Mouse (Mus musculus) urinary bladder, postnatal 4 days (tissue): ENCODE results near the gene Atrnl1.
A peak's percentile ranks its signal among the peaks of the same experiment; 100 is the strongest.

Experiments
- DNase-seq, 2 experiments: peaks; one replicate each; pipeline ENCODE4 v3.0.0; 2021 to 2022; ENCODE audit warnings: low spot score in 2 of 2

The Atrnl1 gene

DNA sequence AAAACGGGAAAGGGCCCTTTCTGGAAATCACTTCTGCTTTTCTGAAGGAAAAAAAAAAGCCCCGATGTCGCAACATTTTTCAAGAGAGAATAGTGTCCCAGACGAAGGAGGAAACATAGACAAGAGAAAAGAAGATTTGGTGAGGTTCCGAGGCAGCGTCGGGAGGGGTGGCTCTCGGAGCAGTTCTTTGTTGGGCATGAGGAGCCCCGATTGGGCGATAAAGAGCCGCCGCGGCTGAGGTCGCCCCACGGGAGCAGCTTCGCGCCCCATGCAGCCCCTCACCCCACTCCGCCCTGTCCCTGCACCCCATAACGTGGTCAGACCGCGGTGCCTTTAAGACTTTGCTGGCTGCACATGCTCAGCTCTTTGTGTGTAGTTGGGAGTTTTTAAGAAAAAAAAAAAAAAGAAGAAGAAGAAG, 767 bp upstream of the Atrnl1 start:
- DNase-seq = no peak

- peak in 1 of 2 experiments; percentile 63 for DNase-seq
These were observed 701 bp downstream of the Atrnl1 start for GRCm38 (mm10) chr19:57611291-57612178.

DNA sequence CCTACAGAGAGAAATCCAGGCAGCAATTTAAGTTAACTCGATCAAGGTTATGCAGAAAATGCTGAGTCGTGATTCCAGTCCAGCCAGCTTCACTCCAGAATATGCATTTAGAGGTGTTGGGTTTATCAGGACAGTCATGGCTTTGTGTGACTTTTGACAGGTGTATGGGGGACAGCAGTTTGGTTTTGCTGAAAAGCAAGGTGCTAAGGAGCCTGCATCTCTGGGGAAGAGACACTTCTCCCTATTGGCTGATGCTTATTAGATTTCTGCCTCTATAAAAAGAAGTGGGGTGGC, 1.3 kb downstream of the Atrnl1 start:
- no peak for DNase-seq

GRCm38 (mm10) chr19:57615972-57616621, 5.3 kb downstream of the Atrnl1 start:
- DNase-seq = no peak

GRCm38 (mm10) chr19:57619088-57619487, 8.3 kb downstream of the Atrnl1 start:
- no peak for DNase-seq

DNA sequence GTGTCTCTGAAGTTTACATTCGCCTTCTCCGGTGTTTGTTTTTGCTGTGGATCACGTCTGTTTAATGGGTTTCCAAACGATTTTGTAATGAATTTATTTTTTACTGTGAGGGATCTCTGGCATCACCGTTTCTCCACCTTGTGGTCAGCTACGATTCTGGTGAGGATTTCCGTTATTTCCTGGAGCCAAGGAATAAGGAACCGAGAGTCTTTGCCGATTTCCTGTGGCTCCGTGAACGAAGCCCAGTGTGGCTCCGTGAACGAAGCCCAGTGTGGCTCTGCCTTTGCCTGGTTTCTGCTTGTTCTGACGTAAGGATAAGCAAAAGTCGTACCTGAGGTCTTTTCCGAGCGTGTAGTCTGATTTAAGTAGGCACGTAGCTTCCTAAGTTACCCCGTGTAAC, 11.0 kb downstream of the Atrnl1 start:
- no peak for DNase-seq

- DNase-seq = no peak
These were observed 14.9 kb downstream of the Atrnl1 start for GRCm38 (mm10) chr19:57625738-57626137.

GRCm38 (mm10) chr19:57627251-57627650, 16.4 kb downstream of the Atrnl1 start:
- DNase-seq = no peak

DNA sequence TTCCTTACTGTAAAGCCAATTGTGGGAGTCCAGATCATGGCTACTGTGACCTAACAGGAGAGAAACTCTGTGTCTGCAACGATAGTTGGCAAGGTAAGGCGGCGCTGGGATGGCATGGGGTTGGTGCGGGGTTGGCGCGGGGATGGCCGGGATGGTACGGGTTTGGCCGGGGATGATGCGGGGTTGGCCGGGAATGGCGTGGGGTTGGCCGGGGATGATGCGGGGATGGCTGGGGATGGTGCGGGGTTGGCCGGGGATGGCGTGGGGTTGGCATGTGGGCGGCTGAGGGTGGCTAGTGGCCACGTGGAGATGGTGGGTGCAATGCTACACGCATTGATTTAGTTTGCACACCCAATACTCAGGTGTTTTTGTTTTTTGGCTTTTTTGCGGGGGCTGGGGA, 31.7 kb downstream of the Atrnl1 start:
- DNase-seq = no peak

GRCm38 (mm10) chr19:57642980-57643379, 32.1 kb downstream of the Atrnl1 start:
- DNase-seq = no peak

DNA sequence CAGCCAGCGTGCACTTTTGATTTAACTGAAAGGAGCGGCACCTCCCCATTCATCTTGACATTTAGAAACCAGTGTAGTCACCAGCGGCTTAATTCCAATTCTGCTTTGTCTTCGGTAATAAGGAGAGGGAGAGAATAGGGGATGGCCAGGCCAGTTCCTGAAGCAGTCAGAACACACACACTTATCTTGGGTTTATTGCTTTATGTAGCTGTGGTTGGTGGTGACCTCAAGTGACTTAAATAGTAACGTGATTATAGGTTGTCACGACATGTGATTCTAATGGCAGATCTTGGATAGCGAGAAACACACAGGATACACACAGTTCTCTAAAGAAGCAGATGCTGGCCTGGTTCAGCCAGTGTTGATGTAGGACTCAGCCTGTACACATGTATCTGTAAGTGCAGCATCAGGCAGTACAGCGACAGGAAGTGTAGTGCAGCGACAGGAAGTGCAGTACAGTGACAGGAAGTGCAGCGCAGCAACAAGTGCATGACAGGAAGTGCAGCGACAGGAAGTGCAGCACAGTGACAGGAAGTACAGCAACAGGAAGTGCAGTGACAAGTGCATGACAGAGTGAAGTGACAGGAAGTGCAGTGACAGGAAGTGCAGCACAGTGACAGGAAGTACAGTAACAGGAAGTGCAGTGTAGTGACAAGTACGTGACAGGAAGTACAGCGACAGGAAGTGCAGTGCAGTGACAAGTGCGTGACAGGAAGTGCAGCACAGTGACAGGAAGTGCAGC, 37.5 kb downstream of the Atrnl1 start:
- DNase-seq = no peak

GRCm38 (mm10) chr19:57648944-57649271, 38.1 kb downstream of the Atrnl1 start:
- no peak for DNase-seq

- DNase-seq = no peak
These were observed 44.2 kb downstream of the Atrnl1 start for GRCm38 (mm10) chr19:57655083-57655482.

GRCm38 (mm10) chr19:57655491-57655890, 44.7 kb downstream of the Atrnl1 start:
- no peak for DNase-seq

- no peak for DNase-seq
These were observed 46.7 kb downstream of the Atrnl1 start for GRCm38 (mm10) chr19:57657426-57658087.

DNA sequence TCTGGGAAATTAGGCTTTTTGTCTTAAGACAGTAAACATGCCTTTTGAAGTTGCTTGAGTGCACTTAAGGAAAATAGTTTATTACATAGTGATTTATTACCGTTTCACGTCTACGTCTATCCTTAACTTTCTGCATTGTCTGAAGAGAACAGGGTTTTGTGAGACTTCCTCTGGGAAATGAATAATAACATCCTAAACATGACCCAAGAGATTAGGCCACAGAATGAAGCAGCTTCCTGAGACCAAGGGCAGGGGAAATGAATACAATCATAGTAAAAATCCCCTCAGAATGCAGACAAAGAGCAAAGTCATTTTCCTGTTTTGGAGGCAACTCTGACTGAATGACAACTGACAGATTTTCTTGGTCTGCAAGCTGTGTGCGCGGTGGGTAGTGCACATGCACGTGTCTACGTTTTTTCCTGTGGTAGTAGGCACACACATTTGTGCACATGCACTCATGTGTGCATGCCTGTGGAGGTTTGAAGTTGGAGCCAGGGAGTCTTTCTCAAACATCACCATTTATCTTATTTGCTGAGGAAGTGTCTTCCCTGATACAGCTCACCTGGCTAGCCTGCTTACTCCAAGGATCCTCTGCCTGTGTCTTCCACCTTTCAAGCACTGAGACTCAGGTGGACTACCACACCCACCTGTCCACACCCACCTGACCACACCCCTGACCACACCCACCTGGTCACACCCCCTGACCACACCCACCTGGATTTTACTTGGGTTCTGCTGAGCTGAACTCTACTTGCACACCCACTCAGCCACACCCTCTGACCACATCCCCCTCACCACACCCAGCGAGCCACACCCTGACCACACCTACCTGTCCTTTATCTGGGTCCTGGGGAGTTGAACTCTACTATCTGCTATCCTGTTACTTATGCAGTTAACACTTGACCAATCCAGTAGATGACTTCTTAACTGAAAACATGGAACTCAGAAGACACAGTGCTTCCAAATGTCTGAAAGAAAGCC, 47.6 kb downstream of the Atrnl1 start:
- no peak for DNase-seq

DNA sequence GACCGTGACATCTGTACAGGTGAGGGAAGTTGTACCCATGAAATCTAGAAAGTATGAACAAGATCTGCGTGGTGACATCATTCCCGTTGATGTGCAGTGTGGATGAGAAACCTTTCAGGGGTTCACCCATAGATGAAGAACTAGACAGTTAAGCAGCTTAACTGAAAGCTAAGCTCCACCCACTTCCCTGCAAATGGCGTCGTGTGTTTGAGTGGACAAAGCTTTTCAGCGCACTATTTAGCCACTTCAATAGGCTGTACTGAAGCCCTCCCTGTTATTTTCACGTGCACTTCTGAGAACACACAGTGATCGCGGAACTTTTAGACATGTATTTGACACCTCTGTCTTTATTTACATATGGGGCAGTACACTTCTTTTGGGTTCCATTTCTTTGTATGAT, 56.2 kb downstream of the Atrnl1 start:
- DNase-seq = no peak

- no peak for DNase-seq
These were observed 57.1 kb downstream of the Atrnl1 start for GRCm38 (mm10) chr19:57667946-57668345.

DNA sequence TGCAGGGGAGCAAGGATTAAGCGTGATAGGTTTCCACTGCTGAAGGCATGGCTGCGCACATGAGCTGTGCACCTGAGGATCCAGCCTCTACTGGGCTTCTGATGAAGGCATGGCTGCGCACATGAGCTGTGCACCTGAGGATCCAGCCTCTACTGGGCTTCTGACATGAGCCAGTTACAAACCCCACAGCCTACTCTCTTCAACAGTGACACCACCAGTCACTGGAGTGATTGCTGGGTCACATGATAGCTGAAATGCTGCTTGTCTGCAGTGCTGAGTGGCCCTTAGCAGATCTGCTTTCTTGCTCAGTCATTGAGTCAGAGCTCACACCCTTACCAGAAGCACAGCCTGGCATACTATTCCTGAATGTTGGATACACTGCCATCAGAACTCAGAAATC, 68.6 kb downstream of the Atrnl1 start:
- no peak for DNase-seq

DNA sequence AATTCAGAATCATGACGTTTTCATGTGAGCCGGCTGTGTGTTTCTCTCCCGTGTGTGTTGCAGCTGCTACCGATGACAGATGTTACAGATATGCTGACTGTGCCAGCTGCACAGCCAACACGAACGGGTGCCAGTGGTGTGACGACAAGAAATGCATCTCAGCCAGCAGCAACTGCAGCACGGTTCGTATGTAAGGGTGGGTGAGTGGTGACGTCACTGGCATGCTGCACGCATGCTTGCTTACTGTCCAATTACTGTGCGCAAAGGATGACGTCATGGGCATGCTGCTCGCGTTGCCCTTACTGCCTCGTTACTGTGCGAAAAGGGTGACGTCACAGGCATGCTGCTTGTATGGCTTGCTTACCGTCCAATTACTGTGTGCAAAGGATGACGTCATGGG, 75.8 kb downstream of the Atrnl1 start:
- no peak for DNase-seq

- DNase-seq = no peak
These were observed 81.7 kb downstream of the Atrnl1 start for GRCm38 (mm10) chr19:57692566-57692965.
